Mouse (Mus musculus): ENCODE results near the gene Prune1. TPM values are rescaled to one million over a fixed set of nuclear protein-coding genes. Genes with fewer than 3 reads are reported as not detected.
A peak's percentile ranks its signal among the peaks of the same experiment; 100 is the strongest.

Prune1 gene
- total RNA-seq, 2 experiments from 2014 or later: 33.2 to 36.3 TPM

DNA sequence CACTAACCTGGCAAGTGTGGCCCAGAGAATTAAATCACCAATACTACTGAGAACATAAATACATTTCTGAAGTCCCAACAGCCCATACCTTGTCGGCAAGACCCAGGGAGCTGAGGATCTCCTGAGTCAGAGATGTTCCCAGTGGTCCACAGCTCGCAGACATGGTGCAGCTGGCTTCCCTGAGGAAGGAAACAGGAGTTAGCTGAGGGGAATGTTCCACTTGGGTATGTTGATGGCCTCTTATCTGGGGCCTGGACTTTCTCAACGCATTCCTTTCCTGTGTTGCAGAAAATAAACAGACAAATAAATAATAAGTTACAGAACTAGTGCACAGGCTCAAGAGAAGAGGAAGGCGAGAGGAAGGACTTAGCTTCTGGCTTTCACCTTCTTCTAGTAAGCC lies 24.4 kb upstream of the Prune1 start:
- no peak for DNase-seq

- DNase-seq: no peak
Observed at GRCm38 (mm10) chr3:95301204-95301796, 19.4 kb upstream of the Prune1 start.

- no peak for DNase-seq
Observed at GRCm38 (mm10) chr3:95298018-95298417, 16.1 kb upstream of the Prune1 start.

- DNase-seq: peak; percentile 62
Observed at GRCm38 (mm10) chr3:95296103-95296469, 14.2 kb upstream of the Prune1 start.

DNA sequence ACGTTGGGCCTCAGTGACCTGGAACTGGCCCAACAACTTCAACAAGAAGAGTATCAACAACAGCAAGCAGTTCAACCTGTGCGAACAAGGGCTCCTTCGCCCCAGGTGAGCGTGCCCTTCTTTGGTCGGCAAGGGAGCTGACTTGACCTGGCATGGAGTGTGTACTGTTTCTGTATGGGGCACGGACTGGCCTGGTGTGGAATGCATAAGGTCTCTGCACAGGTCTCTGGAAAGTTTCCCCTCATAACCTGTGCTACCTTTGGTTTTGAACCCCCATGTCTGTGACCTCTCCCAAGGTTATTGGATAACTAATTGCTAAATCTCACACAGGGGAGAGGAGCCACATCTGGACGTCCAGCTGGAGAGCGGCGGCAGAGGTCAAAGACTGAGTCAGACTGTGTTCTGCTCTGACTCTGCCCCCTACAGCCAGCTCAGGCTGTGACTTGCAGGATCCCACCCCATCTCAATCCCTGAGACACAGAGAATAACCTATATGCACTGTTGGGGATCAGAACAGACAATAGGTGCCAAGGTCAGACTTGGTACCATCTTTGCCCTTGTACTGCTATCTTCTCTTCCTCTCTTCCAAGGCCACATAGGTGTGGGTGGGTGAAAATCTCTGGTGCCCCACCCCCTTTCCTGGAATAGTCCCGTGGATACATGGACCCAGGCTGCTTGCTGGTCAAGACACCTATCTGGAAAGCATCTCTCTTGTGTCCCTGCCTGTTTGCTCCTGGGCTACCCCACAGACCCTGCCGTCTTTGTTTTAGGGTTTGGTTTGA lies 13.6 kb upstream of the Prune1 start:
- DNase-seq: no peak

- DNase-seq: no peak
Observed at GRCm38 (mm10) chr3:95294718-95295117, 12.8 kb upstream of the Prune1 start.

GRCm38 (mm10) chr3:95294316-95294715 lies 12.4 kb upstream of the Prune1 start:
- DNase-seq: no peak

- DNase-seq: no peak
Observed at GRCm38 (mm10) chr3:95293537-95293936, 11.7 kb upstream of the Prune1 start.

DNA sequence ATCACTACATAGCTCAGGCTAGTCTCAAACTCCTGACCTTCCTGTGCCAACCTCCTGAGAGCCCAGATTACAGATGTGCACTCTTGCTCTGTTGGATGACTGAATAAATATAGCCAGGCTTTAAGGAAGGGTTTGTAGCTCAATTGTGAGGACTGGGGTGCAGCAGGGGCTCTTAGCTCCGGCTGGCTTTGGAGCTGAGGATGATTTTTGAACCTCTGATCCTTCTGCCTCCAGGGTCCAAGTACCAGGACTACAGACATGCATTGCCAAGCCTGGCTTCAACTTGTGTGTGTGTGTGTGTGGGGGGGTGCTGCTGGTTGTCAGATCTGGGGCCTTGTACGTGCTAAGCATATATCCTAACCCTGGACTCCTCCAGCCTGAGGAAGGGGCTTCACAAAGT lies 11.0 kb upstream of the Prune1 start:
- DNase-seq: no peak

- DNase-seq: no peak
Observed at GRCm38 (mm10) chr3:95291041-95291440, 9.2 kb upstream of the Prune1 start.

- no peak for DNase-seq
Observed at GRCm38 (mm10) chr3:95290156-95290555, 8.3 kb upstream of the Prune1 start.

DNA sequence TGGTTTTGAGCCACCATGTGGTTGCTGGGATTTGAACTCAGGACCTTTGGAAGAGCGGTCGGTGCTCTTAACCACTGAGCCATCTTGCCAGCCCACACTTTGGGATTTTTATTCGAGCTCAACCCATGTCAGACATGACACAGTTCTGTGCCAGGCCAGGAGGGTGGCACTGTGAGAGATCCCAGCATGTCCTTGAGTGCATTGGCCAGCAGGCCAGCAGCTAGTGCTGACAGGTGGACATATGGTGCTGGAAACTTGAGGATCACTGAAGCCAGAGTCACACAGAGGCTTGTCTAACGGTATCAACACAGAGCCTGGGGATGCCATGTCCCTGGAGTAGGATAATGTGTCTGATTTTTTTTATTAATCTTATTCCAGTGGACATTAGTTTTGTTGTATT lies 7.5 kb upstream of the Prune1 start:
- DNase-seq: no peak

- DNase-seq: no peak
Observed at GRCm38 (mm10) chr3:95287541-95287940, 5.7 kb upstream of the Prune1 start.

- DNase-seq: peak; percentile 17
Observed at GRCm38 (mm10) chr3:95286510-95286909, 4.6 kb upstream of the Prune1 start.

GRCm38 (mm10) chr3:95286011-95286410 lies 4.1 kb upstream of the Prune1 start:
- DNase-seq: no peak

DNA sequence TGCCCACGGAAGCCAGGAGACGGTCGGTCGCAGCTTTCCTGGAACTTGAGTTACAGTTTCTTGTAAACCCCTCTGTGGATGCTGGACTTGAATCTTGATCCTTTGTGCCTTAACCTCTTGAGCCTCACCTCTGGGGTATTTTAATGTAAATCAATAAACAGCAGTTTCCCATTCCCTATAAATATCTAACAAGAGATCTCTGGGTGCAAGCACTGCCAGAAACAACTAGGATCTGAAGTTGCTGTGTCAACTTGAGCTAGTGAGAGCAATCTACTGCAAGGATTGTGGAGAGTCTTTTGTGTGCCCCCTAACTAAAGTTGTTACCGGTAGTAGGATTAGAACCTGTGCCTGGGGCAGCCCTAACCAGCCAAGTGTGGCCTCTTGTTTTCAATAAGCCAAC lies 3.5 kb upstream of the Prune1 start:
- no peak for DNase-seq

- no peak for DNase-seq
Observed at GRCm38 (mm10) chr3:95284501-95285281, 2.8 kb upstream of the Prune1 start.

DNA sequence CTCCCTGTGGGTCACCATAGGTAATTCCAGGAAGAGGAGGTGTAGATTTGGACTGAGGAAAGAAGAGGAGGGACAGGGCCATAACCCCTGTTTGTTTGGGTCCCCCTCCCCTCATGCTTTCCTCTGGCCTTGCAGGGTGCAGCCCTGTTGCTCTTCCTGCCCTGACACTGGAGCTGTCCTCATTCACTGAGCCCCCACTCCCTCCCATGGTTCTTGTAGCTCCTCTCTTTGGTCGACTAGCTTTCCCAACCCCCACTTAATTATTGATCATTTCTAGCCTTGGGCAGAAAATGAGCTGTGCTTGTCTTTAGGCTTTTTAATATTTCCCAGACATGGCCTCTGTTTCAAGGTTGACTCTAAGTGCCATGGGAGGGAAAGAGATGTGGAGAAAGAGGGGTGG lies 2.2 kb upstream of the Prune1 start:
- no peak for DNase-seq

- no peak for DNase-seq
Observed at GRCm38 (mm10) chr3:95283589-95283941, 1.7 kb upstream of the Prune1 start.

DNA sequence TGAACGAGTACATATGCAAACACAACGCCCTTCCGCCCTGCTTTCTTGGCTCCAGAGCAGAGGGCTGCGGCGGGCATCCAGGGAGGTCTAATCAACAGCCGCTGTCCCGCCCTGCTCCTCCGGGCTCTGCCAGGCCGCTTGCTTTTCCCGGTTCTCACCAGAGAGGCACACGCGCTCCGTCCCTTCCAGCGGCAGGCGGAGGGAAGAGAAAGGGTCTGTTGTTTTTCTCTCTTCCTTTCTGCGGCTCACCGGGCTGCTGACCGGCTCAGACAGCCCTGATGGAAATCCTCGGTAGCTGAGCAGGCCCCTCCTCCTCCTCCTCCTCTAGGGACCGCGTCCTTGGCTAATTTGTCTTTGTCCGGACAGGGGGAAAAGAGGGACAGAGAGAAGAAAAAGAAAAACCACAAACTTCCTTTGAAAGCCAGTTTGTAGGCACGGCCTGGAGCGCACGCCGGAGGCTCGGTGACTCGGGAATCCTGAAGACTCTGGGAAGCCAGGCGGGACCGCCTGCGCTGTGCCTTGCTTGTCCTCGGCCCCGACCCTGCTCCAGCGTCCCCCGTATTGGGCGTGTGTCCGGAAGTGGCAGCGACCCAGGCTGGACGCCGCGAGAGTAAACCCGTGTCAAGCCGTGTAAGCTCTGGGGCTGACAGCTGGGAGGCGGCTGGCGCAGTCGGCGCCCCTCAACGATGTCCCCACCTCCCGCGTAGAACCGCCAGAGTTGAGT lies 1.2 kb upstream of the Prune1 start:
- DNase-seq: peak; percentile 89

- peak; percentile 38 for DNase-seq
Observed at GRCm38 (mm10) chr3:95282381-95282864, 547 bp upstream of the Prune1 start.

DNA sequence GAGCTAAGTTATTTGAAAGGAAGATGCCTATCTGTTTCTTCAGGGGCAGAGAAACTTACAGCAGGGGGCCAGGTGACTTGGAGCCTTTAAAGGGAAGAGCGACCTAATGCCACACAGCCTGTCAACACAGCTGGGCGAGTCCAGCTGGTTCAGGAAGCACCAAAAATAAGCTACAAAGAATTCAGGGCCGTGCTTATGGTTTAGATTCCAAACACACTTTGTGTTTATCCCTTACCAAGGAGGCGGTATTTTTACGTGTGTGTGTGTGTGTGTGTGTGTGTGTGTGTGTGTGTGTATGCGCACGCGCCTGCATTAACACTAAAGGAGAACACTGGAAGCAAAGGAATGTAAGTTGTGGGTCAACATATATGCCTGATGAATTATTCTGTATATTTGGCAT lies 1.1 kb downstream of the Prune1 start:
- peak; percentile 20 for DNase-seq

DNA sequence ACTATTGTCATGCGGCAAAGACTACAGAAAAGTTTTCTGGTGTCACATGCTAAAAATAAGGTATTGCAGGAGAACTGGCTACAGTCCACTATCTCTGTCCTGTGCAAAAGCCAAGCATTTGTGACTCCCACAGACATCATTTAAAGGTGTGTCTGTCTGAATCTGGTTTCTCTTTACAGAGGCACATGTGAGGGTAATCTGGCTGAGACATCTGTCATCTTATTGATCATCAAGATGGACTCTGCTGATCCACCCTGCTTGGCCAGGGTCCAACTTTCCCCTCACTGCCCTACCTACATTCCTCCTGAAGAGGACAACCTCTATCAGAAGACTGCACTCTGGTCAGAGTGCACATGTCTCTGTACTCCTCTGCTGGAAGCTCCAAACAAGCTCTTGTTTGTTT lies 4.7 kb downstream of the Prune1 start:
- peak; percentile 32 for DNase-seq

Data from heart, postnatal 4 days (tissue).